Mouse (Mus musculus) left cerebral cortex, adult 11 months (tissue): Measurements from ENCODE around the gene Dip2c.
A peak's percentile ranks its signal among the peaks of the same experiment; 100 is the strongest.

Experiments used
- DNase-seq: peaks from one replicate; pipeline ENCODE4 v3.0.0; 2022; ENCODE audit warnings: low spot score

The Dip2c gene

DNA sequence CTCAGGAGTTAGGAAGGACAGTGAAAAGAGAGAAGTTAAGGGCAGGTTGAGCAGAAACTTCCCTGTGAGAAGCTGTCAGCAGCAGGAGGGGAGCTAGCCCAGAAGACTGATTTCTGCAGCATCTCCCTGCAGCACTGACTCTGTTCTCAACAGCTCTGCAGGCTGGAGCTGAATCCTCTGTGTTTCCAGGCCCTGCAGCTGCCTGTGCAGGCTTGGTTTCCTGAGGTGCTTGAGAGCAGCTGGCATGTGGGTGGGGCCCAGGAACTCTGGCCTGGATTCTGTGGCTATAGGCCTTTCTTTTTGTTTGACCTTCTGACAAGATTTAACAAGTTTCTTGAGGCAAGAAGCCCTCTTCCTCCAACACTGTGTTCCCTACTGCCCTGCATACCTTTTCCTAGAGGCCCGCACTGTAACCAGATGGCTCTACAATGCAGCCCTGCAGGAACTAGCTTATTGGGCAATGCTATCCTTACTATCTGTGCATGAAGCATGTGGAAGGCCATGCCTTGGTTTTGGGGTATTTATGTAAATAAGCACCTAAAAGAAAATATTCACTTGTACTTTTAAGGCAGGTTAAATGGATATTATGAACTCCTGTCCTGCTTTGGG lies 53.1 kb downstream of the Dip2c start:
- no peak for DNase-seq

DNA sequence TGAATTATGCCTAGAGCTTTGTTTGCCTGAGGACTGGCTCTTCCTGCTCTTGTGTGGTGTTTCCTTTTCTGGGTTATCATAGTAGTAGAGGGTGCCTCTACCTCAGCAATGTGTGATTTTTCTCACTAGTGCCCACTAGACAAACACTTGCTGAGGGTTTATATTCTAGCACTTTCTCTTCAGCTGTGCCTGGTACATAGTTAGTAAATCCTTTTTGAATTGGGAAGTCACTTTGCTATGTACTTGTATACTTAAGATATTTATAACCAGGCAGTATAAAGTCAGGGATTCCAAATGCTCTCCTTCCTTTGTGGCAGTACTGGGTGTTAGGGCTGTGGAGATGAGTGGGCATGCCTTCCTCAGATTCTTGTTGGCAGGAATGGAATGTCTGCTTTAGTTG lies 56.9 kb downstream of the Dip2c start:
- no peak for DNase-seq

DNA sequence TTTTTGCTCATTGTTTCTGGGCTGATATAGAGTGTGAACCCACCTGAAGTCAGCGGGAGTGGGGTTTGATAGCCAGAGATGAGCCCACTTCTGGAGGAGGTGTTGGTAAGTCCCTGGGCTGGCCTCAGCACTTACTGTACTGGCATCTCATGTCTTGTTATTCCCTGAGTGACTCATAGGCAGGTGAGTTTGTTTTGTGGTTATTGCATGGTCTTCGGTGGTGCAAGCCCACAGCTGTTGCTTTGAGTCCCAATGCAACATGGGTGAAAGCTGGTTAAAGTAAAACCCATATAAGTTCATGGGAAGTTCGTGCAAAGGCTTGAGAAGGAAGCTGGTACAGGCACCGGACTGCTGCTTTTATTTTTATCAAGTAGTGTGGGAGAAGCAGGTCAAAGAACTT lies 64.0 kb downstream of the Dip2c start:
- no peak for DNase-seq

DNA sequence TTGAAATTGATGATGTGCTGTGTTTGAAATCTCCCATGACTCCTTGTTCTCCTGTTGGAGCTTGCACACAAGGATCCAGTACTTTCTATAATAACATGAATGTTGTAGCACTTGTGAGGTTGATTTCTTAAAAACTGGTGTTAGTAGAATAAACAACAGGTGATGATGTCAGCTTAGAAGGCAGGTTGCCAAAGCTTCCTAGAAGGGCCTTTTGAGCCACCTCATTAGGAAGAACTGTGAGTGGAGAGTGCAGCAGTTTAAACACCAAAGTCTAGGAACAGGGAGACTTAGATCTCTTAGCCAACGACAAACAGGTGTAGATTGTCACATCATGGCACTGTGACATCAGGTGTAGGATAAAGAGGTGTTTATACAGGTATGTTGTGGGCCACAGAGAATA lies 66.4 kb downstream of the Dip2c start:
- DNase-seq: no peak

DNA sequence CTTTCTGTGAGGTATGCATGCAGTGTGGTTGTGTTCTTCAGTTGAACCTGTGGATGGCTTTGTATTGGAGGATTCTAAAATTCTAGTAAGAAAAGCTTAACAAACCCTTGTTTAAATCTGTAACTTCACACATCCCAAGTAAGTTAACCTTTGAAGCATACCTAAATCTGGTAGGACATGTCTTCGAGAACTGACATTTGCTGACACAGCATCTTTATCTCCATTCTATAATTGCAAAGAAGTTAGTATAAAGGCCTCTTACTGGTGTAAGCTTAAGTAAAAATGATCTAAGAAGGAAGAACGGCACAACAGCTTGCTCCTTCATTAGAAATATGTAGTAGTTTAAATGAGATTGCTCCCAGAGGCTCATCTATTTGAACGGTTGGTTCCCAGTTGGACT lies 71.1 kb downstream of the Dip2c start:
- DNase-seq: no peak

DNA sequence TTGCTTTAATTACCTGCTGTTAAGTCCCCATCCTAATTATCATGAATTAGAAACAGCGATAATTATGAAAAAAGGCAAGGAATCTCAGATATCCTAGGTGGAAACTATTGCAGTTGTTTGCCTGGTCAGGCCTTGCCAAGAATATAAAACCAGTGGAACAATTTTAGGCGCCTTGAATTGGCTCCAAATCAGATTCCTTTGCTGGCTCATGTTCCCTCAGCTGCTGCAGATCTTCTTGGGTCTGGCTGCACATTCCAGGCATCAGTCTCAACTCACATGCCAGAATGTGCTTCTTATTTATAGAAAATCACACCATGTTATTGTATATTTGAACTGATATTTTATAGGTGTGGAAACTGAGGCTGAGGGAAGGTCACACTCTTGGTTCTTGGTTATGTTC lies 74.3 kb downstream of the Dip2c start:
- DNase-seq: peak; percentile 34

DNA sequence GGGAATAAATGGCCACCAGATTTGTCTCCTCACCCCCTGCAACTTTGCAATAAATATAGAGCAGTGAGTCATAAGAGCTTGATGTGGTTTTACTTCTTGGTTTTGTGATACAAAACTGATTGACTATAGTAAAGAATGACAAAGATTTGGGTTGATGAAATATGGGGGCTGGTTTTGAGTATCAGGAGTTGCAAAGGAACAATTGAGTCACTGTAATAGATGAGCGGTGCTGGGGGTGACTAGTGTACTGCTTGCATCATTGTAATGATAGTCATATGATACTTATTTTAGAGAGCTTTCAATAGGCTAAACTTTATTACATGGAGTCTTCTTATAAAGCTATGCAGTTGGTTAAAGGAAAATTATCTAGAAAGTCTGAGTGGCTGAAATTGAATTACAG lies 77.6 kb downstream of the Dip2c start:
- DNase-seq: no peak

DNA sequence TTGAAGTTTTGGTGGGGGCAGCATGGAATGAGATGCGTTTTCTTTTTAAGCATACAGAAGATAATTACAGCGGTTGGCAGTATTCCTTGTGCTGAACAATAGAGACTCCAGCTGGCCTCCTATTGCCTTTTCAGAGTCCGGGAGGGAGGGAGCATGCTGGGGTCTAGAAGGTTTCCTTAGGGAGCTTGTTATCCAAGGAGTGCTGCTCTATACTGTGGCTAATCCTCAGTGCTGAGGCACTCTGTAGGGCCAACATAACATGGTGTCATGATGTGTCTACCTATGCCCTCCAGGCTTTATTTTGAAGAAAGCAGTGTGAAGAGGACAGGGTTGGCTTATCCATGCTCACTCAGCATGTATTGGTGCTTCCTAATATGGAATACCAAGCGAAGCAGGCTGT lies 79.0 kb downstream of the Dip2c start:
- no peak for DNase-seq

DNA sequence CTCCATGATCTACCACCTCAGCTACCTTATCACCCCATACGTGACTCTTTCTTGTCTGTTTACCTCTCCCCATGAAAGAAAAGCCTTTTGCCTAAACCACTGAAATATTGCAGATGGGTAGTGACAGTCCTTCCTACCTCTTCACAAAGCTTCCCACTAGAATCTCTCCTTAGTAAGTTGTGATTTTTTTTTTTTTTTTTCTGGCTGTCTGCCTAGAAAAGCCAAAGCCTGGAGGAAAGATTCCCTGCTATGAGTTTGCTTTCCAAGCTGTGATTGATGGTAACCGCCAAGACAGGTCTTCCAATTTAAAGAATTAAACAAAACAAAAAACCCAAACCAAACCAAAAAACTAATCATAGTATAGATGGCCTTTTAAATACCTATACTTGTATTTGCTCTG lies 85.1 kb downstream of the Dip2c start:
- no peak for DNase-seq

DNA sequence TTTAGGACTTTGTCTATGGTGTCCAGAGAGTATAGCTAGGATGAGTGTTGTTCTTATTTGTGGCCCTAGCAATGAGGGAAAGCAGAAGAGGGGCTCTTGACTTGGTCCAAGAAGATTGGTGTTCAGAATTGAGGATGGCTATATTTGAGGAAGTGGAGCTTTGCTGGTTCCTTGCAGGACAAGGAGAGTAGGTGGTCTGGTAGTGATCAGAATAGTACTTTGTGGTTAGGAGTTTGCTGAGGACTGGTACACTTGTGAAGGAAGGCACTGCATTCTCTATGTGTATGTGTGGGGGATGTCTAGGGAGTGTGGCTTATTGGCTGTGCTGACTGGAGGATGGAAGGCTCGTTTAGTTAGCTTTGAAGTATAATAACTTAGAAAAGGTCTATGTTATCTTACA lies 95.1 kb downstream of the Dip2c start:
- DNase-seq: no peak

DNA sequence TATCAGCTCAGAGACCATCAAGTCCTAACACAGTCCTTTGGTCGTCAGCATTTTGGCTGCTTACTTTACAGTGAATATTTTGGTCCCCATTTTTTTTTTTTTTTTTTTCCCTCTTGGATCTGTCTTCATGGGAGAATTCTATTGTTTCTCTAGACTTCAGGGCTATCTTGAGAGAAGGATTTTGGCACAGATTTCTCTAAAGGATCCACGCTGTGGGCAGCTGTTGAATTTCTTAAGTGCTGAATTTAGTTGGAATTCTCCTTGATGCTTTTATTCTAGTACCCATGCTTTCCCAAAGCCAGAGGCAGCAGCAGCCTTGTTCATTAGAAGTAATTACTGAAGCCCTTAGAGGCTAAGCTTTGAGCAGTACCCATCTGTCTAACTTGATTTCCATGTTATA lies 100.8 kb downstream of the Dip2c start:
- DNase-seq: no peak

DNA sequence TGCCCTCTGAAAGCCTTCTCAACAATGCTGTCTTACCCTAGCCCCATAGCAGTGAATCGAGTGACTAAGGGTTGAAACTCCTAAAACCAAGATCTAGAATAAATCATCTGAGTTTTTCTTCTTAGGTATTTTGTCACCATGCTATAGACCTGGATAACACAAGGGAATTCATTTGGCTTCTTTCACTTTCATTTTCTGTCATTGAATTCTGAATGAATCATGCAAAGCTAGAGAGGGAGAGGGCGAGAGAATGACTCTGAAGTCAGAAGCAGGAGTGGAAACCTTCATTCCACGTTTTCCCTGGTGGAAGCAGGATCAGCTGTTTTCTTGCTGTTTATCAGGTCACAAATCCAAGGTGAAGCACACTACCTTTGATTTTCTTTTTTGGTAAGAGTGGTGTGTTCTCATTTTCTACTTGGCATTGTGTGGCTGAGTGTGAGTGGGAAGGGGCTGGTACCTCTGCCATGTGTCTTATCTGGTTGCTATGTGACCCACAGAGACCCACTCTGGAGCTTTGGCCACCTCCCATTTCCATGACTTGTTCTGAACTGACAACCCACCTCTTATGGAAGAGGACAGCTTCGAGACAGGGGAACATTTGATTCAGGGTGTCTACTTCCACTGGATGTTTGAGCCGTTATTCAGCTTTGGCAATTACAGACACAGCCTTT lies 104.5 kb downstream of the Dip2c start:
- DNase-seq: no peak

DNA sequence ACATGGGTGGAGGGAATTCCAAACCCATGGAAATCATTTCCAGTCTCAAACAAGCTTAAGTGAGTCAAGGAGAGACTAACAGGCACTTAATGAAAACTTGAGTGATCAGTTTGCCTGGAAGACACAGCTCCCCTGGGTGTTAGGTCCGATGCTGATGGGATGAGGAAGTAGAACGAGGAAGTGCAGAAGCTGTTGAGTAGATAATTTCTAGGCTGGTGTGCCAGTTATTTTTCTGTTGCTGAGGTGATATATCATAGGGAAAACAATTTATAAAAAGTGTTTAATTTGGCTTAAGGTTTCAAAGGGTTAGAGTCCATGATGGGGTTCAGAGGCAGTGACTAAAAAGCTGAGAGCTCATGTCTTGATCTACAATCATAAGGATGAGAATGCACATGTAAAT lies 111.7 kb downstream of the Dip2c start:
- DNase-seq: no peak

DNA sequence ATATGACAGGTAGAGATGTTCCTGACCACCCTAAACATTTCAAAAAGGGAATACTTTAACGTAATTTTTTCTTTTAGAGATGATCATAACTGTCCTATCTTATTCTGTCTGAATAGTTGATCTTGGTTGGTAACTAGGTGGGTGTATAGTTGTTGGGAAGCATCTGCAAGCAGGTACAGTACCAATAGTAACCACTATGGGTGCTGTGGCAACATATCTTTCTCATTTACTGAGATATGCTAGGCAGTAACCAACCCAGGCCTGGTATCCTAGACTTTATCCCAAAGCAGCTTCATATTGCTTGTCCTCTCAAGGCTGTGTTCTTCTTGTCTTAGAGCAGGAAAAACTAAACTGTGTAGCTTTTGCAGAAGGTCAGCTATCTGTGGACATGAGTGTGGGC lies 113.0 kb downstream of the Dip2c start:
- DNase-seq: no peak

DNA sequence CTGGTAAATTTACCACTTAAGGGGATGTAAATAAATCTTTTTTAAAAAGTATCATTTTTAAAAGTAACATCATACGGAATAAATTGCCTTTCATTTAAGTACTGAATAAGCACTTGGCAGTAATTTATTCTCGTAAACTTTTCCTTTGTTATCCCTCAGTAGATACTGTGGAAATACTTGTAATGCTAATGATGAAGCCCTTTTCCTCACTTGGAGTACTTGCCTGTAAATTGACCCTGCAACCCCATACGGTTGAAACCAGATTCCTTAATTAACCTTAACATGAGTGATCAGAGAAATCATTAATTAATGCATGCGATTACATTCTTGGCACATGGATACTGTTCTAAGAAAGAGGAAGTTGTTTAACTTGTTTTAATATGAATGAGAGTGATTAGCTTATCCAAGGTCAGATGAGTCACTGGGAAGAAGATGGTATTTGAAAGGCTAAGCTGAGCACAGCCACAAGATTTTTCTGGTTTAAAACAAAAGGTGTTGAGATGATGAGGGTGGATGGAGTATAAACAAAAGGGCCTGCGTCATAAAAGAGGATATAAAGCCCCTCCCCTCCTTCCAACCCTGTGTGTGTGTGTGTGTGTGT lies 114.0 kb downstream of the Dip2c start:
- no peak for DNase-seq

DNA sequence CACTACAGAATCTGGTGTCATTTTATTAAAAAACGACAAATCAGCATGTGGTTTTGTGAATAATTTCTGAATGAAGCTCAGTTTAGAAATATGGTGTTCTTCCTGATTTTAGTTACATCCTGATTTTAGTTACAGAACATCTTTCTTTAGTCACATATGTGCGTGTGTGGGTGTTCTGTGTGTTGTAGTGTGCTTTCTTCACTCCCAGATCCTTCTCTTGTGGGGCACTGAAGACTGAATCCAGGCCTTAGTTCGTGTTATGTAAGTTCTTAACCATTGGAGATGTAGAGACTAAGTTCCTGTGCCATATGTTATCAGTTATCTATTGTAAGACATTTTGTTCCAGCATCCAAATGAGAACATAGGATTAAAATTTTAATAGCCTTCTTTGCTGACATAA lies 117.1 kb downstream of the Dip2c start:
- DNase-seq: no peak

DNA sequence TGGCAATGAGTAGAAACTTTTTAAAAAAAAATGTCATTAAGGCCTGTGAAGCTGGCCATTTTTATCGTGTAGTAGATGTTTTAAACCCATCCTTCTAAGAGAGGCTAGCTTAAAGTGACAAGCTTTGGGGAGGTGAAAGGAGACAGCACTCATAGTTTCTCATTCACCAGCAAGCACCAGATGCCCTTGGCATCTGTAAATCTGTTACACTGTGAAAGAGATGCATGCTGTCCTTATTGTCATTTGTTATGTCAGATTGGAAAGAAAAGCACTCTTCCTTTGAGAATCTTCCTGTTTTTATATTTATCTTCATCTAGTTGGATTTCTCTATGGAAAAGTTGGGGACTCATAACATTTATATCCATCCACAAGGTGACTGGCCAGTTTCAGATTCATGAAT lies 119.0 kb downstream of the Dip2c start:
- DNase-seq: no peak

DNA sequence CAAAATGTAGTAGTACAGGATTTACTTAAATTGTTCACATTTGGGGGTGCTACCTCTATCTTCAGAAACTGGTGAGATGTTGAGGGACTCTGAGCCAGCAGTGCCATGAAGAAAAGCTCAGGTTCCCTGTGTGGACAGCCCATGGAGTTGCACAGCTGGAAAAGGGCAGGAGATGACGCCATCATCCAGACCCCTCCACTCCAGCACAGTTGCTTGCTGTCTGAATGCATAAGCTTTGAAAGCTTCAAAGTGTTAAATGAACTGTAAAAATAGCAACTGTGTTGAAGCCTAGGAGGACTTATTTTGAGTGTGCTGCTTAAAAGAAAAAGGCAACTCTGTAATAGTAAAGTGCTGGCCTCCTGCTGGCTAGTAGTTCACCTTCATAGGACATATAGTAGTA lies 122.5 kb downstream of the Dip2c start:
- DNase-seq: no peak

DNA sequence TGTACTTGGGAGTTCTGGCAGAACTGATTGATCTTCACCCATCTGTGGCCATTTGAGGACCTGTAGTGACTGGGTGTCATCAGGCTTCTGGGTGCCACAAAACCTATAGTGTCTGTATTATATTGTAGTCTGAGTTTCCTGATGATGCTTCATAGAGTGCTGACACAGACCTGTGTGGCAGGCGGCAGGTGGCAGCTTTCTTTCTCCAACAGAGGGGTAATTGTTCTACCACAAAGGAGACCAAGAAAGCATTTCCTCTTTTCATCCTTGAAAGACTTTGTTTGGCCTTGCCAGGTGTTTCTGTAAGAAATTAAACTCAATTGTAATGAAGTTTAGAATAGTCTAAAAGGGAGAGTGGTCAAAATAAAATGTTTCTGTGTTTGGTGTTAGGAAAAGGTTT lies 129.1 kb downstream of the Dip2c start:
- DNase-seq: no peak

DNA sequence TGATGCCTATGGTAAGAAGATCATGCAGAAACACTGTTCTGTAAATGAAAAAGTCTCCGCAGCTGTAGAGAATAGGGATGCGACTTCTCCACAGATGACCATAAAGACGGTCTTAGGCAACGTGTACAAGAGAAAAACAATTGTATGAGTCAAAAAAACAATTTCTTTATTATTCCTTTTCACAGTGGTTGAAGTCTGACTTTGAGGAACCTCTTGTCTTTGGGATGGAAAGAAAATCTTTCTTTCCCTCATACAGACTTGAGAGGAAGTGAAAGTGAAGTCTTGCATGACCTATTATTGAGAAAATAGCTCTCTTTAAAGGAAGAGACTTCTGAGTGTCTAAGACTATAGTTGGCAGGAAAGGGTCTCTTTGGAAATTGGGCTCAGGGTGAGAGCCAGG lies 132.7 kb downstream of the Dip2c start:
- no peak for DNase-seq

DNA sequence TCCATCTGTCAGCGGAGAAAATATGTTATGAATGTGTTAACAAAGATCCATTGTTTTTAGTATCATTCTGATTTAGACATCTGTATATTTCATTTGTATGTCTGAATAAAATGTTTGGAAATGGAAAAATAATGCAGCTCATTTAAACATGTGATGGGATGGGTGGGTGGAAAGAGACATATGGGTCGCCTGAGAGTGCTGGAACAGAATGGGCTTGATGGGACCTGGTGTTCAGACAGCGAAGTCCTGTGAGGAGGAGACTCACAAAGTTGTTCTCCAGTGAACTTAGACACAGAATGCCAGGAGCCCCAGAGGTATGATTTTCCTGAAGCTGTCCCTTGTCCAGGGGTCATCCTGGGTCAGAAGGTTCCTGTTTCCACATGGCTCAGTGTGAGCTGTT lies 142.1 kb downstream of the Dip2c start:
- no peak for DNase-seq

DNA sequence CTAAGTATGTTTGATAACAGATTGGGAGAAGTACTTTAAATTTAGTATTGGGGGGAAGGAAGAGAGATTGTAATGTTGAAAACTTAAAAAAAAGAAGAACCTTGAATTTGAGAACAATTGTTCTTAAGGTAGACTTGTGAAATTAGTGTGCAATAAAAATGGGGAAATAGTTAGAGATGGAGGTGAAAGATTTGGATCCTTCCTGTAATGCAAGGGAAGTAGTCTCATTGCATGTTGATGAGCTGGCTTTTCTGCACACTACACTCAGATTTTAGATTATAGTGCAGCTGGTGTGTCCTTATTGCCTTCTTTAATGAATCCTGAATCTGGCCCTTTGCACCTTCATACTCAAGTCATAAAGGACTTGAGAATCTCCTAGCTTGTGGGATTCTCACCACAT lies 142.9 kb downstream of the Dip2c start:
- no peak for DNase-seq

DNA sequence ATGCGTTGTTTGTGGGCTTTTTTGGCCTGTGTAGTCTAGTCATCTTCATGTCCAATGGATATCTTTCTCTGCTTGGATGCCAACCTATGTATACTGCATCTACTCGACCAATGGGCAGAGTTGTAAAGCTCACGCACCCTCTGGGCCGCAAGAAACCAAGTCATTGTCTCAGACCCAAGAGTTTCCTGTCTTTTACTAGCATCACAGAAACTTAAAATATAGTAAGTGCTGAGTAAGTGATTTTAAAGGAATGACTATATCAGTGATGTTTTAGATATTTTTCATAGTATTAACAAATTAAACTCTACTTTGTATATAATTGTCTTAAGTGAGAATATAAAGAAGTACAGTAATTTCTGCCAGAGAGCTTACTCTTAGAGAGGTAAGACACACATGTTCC lies 145.6 kb downstream of the Dip2c start:
- DNase-seq: no peak

DNA sequence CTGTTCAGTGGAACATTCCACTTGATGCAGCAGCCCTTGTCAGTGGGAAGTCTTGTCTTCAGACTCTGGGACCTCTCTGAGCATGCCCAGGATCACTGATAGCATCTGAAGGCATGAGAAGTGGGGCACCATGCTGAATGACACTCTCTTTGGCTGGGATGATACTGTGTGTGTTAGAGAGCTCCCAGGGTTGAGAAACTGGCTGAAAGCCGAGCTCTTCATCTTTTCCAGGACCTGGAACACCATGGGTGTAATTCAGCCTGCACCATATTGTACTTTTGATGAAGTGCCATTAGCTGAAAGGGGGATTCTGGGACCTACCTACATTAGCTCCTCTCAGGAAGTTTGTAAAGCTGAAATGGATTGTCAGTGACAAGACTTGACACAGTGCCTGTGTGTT lies 146.5 kb downstream of the Dip2c start:
- no peak for DNase-seq
